Mouse (Mus musculus): ENCODE results near the gene Arid1b.
"Not testable (repeated sequence)": the region's sequence is repeated elsewhere in the genome, so short reads cannot be mapped to it uniquely, and the experiment has no call there.

Gene Arid1b

GRCm38 (mm10) chr17:5085004-5085403, 90.9 kb downstream of the Arid1b start:
- no peak for DNase-seq (ENCODE audit: extremely low read depth, low read depth, low spot score)

- DNase-seq (ENCODE audit: extremely low read depth, low read depth, low spot score) = no peak
Measured at GRCm38 (mm10) chr17:5085942-5086341, 91.8 kb downstream of the Arid1b start.

GRCm38 (mm10) chr17:5088241-5088640, 94.1 kb downstream of the Arid1b start:
- not testable (repeated sequence) for DNase-seq (ENCODE audit: extremely low read depth, low read depth, low spot score)

GRCm38 (mm10) chr17:5088822-5089221, 94.7 kb downstream of the Arid1b start:
- DNase-seq (ENCODE audit: extremely low read depth, low read depth, low spot score) = no peak

DNA sequence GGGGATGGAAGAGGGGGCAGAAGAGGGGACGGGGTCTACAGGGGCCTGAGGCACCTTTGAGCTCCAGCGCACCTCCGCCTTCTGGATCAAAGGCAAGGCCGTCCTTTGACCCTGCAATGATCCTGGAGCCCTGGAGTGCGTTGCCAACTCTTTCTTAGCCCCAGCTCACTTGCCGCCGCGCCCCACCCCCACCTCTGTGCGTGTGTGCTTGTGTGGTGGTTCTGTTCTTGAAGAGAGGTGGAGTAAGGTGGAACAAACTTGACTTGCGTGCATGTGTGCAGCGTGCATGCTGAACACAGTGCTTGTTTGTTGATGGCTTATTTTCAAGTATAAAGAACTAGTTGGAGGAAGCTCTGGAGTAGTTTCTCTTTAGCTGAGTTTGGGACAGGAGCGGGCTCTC, 95.4 kb downstream of the Arid1b start:
- no peak for DNase-seq (ENCODE audit: extremely low read depth, low read depth, low spot score)

DNA sequence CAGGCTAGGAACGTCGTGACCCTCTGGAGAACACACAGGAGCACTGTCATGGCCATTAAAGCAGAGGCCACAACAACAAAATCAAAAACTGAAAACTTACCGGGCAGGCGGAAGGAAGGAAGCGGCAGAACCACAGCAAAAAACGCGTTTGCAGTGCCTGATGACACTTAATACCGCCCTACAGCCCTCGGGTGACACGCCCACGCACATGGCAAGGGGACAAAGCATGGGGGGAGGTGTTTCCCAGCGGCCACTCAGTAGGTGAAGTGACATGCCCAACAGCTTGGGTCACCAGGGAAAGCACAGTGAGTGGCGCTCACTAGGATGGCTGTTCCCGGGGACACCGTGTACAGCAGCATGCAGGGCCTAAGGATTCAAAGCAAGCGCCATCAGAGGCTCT, 97.4 kb downstream of the Arid1b start:
- no peak for DNase-seq (ENCODE audit: extremely low read depth, low read depth, low spot score)

DNA sequence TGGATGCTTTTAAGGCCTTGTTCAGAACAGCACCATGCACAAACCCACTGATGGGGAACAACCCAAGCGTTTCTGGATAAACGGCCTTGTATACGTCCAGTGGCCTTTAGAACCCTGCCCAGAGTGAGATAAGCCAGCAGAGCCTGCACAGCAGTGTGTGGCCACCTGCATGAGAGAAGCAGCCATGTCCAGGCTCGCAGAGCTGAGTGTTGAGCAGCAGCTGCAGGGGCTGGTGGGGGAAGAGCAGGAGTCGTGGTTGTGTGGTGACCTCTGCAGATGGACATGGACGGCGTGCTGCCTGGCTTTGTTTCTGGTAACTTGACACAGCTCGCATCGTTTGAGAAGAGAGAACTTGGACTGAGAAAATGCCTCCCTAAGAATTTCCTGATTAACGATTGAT, 97.8 kb downstream of the Arid1b start:
- no peak for DNase-seq (ENCODE audit: extremely low read depth, low read depth, low spot score)

DNA sequence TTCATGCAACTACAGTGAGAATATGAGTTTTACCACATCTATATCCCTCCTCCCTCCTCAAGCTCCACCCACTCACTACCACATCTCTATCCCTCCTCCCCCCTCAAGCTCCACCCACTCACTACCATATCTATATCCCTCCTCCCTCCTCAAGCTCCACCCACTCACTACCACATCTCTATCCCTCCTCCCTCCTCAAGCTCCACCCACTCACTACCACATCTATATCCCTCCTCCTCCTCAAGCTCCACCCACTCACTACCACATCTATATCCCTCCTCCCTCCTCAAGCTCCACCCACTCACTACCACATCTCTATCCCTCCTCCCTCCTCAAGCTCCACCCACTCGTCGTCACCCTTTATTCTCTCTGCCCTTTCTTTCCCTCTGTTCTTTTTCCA, 99.2 kb downstream of the Arid1b start:
- not testable (repeated sequence) for DNase-seq (ENCODE audit: extremely low read depth, low read depth, low spot score)

DNA sequence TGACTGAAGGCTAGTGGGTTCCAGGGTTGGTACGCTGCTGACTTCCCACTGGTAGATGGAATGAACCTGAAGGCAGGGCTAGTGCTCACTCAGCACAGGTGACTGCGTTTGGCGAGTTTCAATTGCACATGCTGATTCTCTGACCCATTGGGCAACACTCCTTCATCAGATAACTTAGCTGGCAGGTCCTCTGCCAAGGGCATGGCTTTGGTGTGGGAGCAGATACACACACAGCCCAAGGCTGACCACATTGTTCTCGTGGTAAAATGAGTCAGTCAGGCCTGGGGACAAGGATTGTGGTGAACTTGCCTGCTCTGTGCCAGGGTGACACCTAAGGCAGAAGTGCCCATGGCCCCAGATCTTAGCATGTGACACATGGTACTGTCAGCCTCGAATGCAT, 100.5 kb downstream of the Arid1b start:
- peak; percentile 99 for DNase-seq (ENCODE audit: extremely low read depth, low read depth, low spot score)

DNA sequence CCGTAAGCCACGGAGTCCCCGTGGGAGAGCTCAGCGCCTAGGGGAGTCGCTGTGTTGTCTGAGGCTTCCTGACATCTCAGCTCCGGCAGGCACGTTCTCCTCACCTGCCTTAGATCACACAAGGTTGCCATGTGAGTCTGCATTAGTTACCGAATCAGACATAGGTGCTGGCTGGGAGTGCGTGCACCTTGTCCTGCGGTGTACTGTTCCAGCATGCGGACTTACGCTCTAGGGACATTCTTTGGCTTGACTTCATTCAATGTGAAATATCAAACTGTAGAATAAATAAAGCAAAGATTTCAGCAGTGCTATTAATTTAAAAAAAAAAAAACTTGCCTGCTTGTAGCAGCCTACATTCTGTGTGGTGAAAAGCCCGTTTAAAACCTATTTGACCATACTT, 101.6 kb downstream of the Arid1b start:
- no peak for DNase-seq (ENCODE audit: extremely low read depth, low read depth, low spot score)

GRCm38 (mm10) chr17:5097046-5097445, 102.9 kb downstream of the Arid1b start:
- DNase-seq (ENCODE audit: extremely low read depth, low read depth, low spot score) = no peak

DNA sequence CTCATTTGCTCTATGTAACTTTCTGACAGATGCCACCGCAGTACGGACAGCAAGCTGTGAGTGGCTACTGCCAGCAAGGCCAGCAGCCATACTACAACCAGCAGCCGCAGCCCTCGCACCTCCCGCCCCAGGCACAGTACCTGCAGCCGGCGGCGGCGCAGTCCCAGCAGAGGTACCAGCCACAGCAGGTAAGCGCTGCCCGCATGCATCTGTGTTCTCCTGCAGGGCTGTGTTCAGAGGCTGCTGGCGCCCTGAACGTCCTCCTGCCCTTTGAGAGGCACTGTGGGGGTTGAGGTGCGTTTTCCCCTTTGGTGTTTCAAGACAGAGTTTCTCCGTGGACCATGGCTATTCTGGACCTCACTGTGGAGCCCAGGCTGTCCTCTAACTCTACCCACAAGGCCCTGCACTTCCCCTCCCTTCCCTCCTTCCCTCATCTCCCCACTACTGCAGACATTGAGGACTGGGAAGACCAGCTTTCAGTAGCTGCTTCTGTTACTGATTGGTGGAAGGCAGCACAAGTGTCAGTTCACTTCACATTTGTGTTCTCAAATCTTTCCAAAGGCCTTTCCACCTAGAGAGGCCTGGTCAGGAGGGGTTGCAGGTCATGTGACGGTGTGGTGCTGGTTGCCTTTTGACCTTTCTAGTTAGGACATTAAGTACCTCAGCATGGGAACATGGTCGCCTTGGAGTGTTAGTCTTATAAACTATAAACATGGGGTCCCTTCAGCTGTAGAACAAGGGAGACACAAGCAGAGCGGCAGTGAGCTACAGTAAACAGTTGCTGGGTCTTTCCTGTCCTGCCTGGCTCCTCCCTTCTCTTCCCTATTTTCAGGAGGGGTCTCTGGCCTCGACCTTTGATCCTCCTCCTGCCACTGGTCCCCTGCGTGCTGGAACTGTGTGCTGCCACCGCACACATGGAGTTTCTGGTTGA, 103.7 kb downstream of the Arid1b start:
- DNase-seq (ENCODE audit: extremely low read depth, low read depth, low spot score) = no peak

GRCm38 (mm10) chr17:5098727-5099126, 104.6 kb downstream of the Arid1b start:
- DNase-seq (ENCODE audit: extremely low read depth, low read depth, low spot score) = no peak

- DNase-seq (ENCODE audit: extremely low read depth, low read depth, low spot score) = no peak
Measured at GRCm38 (mm10) chr17:5099238-5099637, 105.1 kb downstream of the Arid1b start.

DNA sequence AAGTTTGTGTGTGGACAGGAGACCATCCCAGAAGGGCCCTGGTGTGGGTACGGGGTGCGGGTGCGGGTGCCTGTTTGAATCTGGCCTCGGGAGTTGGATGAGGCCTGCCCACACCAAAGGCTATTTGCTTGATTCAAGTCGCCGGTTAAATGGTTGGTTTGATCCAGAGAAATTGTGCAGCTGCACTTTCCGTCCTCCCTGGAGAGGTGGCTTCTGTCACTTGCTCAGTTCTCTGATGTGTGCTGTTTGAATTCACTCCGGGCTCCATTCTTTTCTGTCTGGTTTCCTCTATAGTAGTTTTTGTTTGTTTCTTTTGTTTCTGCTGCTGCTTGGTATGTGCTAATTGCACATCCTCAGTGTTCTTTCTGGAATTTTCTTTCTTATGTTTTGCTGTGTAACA, 107.0 kb downstream of the Arid1b start:
- DNase-seq (ENCODE audit: extremely low read depth, low read depth, low spot score) = no peak

DNA sequence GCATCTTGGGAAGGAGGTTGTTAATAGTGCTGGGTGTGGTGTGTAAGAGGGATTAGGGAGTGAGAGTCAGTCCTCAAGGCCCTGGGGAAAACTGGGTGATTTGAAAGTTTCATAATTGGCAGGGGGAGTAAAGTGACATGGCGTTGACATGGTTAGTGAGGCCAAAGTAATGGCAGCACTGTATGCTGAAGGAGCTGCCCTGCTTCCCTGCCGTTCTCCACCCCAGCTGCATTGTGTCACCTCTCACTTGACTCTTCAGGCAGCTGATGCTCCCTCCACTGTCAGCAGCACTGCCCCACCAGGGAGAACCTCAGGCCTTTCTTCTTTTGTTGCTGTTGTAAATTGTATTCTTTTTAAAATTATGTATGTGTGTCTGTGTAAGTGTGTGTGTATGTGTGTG, 107.8 kb downstream of the Arid1b start:
- DNase-seq (ENCODE audit: extremely low read depth, low read depth, low spot score) = no peak

DNA sequence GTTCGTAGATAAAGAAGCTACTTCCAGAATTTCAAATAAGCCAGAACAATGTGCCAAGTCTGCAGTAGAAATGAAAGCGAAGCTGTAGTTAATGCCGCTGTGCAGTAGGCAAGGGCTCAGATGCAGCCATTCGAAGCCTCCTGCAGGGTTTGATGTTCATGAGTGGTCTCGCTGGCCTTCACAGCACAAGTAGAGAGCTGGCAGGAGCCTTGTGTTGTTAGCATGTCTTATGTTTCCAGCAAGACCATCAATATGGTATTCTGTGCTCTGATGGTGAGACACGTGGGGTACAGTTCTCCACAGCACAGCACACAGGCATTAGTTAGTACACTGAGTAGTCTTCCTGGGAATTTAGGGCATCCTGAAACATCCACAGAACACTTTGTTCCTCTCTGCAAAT, 111.6 kb downstream of the Arid1b start:
- no peak for DNase-seq (ENCODE audit: extremely low read depth, low read depth, low spot score)

DNA sequence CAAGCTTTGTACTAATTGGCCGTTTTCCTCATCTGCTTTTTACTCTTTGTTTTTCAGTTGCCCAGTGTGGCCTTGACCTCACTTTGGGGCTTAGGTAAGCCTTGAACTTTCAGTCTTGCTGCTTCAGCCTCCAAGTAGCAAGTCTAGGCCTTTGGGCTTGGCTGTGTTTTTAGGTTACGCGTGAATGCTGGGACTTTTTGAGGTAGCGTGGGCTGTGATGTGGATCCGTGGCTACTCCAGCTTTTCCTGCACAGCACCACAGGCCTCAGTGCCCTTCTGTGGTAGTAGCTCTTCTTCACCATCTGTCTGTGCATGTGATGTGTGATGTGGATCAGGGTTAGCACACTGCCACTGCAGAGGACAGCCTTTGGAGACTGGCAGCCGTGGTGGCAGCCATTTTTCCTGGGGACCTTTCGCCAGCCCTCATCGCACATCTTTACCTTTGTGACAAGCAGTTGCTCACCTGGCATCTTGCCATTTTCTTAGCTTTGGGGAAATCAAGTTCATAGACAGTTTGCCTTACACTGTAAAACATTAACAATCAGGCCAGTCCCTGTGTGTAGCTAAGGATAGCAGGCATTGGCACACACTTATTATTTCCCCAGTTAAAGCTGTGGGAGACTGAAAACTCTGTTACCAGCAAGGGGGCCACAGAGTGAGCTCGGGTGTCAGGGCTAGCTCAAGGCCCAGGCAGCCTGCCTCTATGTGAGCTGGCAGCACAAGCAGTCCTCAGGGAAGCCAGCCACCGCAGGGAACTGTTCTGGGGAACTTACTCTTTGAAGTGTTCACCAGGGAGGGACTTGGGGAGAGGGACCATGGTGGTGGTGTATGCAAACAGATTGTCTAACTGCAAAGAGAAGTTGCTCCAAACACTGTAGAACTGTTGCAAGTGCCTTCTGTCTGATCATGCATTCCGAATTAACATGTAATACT, 112.4 kb downstream of the Arid1b start:
- DNase-seq (ENCODE audit: extremely low read depth, low read depth, low spot score) = no peak

GRCm38 (mm10) chr17:5107501-5107900, 113.4 kb downstream of the Arid1b start:
- DNase-seq (ENCODE audit: extremely low read depth, low read depth, low spot score) = no peak

- DNase-seq (ENCODE audit: extremely low read depth, low read depth, low spot score) = no peak
Measured at GRCm38 (mm10) chr17:5108022-5108421, 113.9 kb downstream of the Arid1b start.

- no peak for DNase-seq (ENCODE audit: extremely low read depth, low read depth, low spot score)
Measured at GRCm38 (mm10) chr17:5108546-5109142, 114.5 kb downstream of the Arid1b start.
